In genomic region chr1:128622867-128623593, GRCm38 (mm10) we compare ENCODE assay signal across 12 mouse cellular contexts. TPM values are rescaled to one million over a fixed set of nuclear protein-coding genes. Genes with fewer than 3 reads are reported as not detected.
DNase-seq lines count a peak whose midpoint lies in the region; ATAC-seq and TF ChIP-seq lines count a peak whose summit lies in the region.
"Had no signal": no experiment of that assay in that cellular context is flagged by ENCODE, and none has a peak within 500 bp of the region (broad histone marks: within the 10 kb centered on the region; RNA-seq: fewer than 3 reads in every experiment).

No protein-coding gene starts in this region.

- H3K27ac ChIP-seq in liver, postnatal 0 days (ENCODE audit: low read depth) = peak overlapping the region; percentile 34; the same call in 1 of the 2 replicates
- no peak overlapping the region for H3K27ac ChIP-seq in embryonic facial prominence, embryonic 14.5 days (replicated peaks; ENCODE audit: low read depth, low read length)
- H3K27ac ChIP-seq in hindbrain, embryonic 16.5 days (ENCODE audit: low read depth, low read length) = no peak overlapping the region
- H3K27ac ChIP-seq: liver, embryonic 15.5 days had no signal

- H3K9ac ChIP-seq in liver, postnatal 0 days (replicated peaks) = no peak overlapping the region
- no peak overlapping the region for H3K9ac ChIP-seq in embryonic facial prominence, embryonic 14.5 days (ENCODE audit: low read depth, low read length)
- H3K9ac ChIP-seq in hindbrain, embryonic 16.5 days (ENCODE audit: low read depth, low read length) = no peak overlapping the region
- H3K9ac ChIP-seq: liver, embryonic 15.5 days had no signal

- H3K9me3 ChIP-seq in liver, postnatal 0 days (ENCODE audit: low read length) = no peaks in the 10 kb centered on the region
- no peaks in the 10 kb centered on the region for H3K9me3 ChIP-seq in embryonic facial prominence, embryonic 14.5 days (ENCODE audit: control insufficient read depth, low read length)
- H3K9me3 ChIP-seq in hindbrain, embryonic 16.5 days (ENCODE audit: control insufficient read depth, low read length) = no peaks in the 10 kb centered on the region
- H3K9me3 ChIP-seq: liver, embryonic 15.5 days had no signal

- 0 out of 2 replicates have a peak, but pooled peaks have one; percentile 15 for ATAC-seq in liver, postnatal 0 days
- ATAC-seq in embryonic facial prominence, embryonic 14.5 days (ENCODE audit: low read depth) = peak; percentile 60
- ATAC-seq in hindbrain, embryonic 16.5 days = peak; percentile 82
- ATAC-seq in neutrophil, adult 5-6 weeks (ENCODE audit: extremely low read depth, insufficient number of reproducible peaks, low FRiP score, poor library complexity, severe bottlenecking) = peak; percentile 54; the same call in 1 of the 2 replicates
- ATAC-seq: Patski had no signal

- no peak for DNase-seq in liver, postnatal 0 days
- no peak for DNase-seq in liver
- peak; percentile 81 for DNase-seq in embryonic facial prominence, embryonic 14.5 days (ENCODE audit: low spot score)
- DNase-seq in heart, adult 11 months = no peak
- DNase-seq in frontal cortex, postnatal 14 days (ENCODE audit: low spot score in 2 of 2) = no peak
- no peak for DNase-seq in cerebellum, adult 18-20 months
- DNase-seq: cerebellum, adult 11-12 months; right cerebral cortex, postnatal 14 days had no signal

- no peaks in the 10 kb centered on the region for H3K4me1 ChIP-seq in liver, postnatal 0 days (ENCODE audit: insufficient read depth)
- H3K4me1 ChIP-seq in embryonic facial prominence, embryonic 14.5 days (ENCODE audit: control insufficient read depth, insufficient read depth, low read length) = 0 out of 2 replicates have a peak, but pooled peaks cover 6% of the 10 kb centered on the region
- peaks cover 3% of the 10 kb centered on the region; the same call in 1 of the 2 replicates for H3K4me1 ChIP-seq in hindbrain, embryonic 16.5 days (ENCODE audit: control insufficient read depth, insufficient read depth, low read depth, low read length)

- no peaks in the 10 kb centered on the region for H3K27me3 ChIP-seq in liver, postnatal 0 days (ENCODE audit: insufficient read depth, low read length)
- H3K27me3 ChIP-seq in embryonic facial prominence, embryonic 14.5 days (replicated peaks; ENCODE audit: control insufficient read depth, insufficient read depth, low read length) = no peaks in the 10 kb centered on the region
- H3K27me3 ChIP-seq in hindbrain, embryonic 16.5 days (replicated peaks; ENCODE audit: control insufficient read depth, insufficient read depth, low read length) = no peaks in the 10 kb centered on the region
- H3K27me3 ChIP-seq: liver, embryonic 15.5 days; Patski had no signal

- TF ChIP-seq EP300 in liver, postnatal 0 days (IDR thresholded peaks at IDR 0.05; ENCODE audit: low read depth) = 0 out of 2 replicates have a peak, but pooled peaks have one; percentile 26

- H3K36me3 ChIP-seq in liver, postnatal 0 days (replicated peaks; ENCODE audit: insufficient read depth, low read length) = no peaks in the 10 kb centered on the region
- no peaks in the 10 kb centered on the region for H3K36me3 ChIP-seq in embryonic facial prominence, embryonic 14.5 days (ENCODE audit: control insufficient read depth, insufficient read depth, low read length)
- H3K36me3 ChIP-seq in hindbrain, embryonic 16.5 days (ENCODE audit: control insufficient read depth, insufficient read depth, low read length) = no peaks in the 10 kb centered on the region
- H3K36me3 ChIP-seq: liver, embryonic 15.5 days had no signal

- 31% methylated on average over 9 of the region's 9 CpGs for WGBS in liver, postnatal 0 days (ENCODE audit: insufficient replicate concordance)
- 51% methylated on average over 9 of the region's 9 CpGs for WGBS in embryonic facial prominence, embryonic 14.5 days
- WGBS in hindbrain, embryonic 16.5 days = 34% methylated on average over 9 of the region's 9 CpGs

- no peak overlapping the region for H3K4me3 ChIP-seq in liver, postnatal 0 days (ENCODE audit: low read depth, low read length)
- no peak overlapping the region for H3K4me3 ChIP-seq in embryonic facial prominence, embryonic 14.5 days (ENCODE audit: low read depth, low read length)
- H3K4me3 ChIP-seq in hindbrain, embryonic 16.5 days (ENCODE audit: low read length) = no peak overlapping the region
- H3K4me3 ChIP-seq: liver, embryonic 15.5 days had no signal

- H3K4me2 ChIP-seq in liver, postnatal 0 days (ENCODE audit: low read depth, low read length) = peak overlapping the region; percentile 9; the same call in 1 of the 2 replicates
- no peak overlapping the region for H3K4me2 ChIP-seq in embryonic facial prominence, embryonic 14.5 days (ENCODE audit: low read depth, low read length)
- H3K4me2 ChIP-seq in hindbrain, embryonic 16.5 days (ENCODE audit: low read length) = no peak overlapping the region
- H3K4me2 ChIP-seq: liver, embryonic 15.5 days had no signal

- no peak for TF ChIP-seq CTCF in liver, postnatal 0 days (IDR thresholded peaks at IDR 0.05; ENCODE audit: low read depth)

RNA-seq across cellular contexts. Expression of gene Cxcr4, which starts 30.9 kb away (rescaled TPM):
- polyA plus RNA-seq in liver, postnatal 0 days (2015; fragmentation: Nextera tagmentation; extraction: Ambion mirVana) = 4.3 and 5.5 TPM in 2 replicates
- polyA plus RNA-seq in embryonic facial prominence, embryonic 14.5 days (2014; fragmentation: Nextera tagmentation; extraction: Ambion mirVana) = 6.7 and 7.1 TPM in 2 replicates
- polyA plus RNA-seq in hindbrain, embryonic 16.5 days (2015; fragmentation: Nextera tagmentation; extraction: Ambion mirVana) = 5.9 and 8.2 TPM in 2 replicates
- total RNA-seq in neutrophil, adult 5-6 weeks (2017) = 920 and 1,038 TPM in 2 replicates

Comparison
In these comparisons a context has a peak if more than half of its experiments do, and no peak if none do; other contexts are left out.
1. ATAC-seq: peak in every context shown above with its lines; median percentile 82 in hindbrain, embryonic 16.5 days; 60 in embryonic facial prominence, embryonic 14.5 days; 54 in neutrophil, adult 5-6 weeks; 15 in liver, postnatal 0 days.